Mouse (Mus musculus) heart, postnatal 0 days (tissue): Measurements from ENCODE around the gene Itgb4.

Source experiments
- CTCF ChIP-seq: IDR thresholded peaks from 2 replicates; pipeline ENCODE4 v1.5.1; 2016; ENCODE audit warnings: antibody characterized with exemption, control low read depth, low read depth
- EP300 ChIP-seq: IDR thresholded peaks from 2 replicates; pipeline ENCODE4 v1.6.1; 2016; ENCODE audit warnings: antibody characterized with exemption, low read depth

DNA sequence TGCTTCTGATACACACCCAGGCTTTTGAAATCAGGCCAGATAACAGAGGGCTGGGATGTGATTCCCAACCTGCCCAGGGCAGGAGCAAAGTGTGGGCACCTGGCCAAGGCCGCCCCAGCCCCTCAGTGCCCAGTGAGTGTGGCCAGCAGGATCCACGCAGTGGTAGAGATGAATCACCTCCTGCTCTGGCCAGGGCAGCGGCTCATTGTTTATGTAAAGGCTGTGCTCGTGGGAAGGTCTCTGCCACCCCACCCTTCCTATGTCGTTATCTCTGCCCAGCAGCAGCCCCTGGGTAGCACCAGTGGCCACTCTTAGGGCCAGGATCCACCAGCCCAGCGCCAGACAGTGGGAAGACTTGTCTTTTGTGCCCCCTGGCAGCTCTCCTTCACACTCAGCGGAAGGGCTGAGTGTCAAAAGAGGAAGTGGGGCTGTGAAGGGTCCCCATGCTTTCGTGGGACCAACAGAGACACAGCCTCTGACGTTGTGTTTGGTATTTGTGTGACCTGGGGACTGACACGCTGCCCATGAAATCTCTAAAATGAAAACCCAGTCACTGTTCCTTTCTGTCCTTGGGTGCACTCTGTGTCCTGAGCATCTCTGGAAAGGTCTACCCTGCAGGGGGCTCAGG lies 9.4 kb upstream of the Itgb4 start:
- TF ChIP-seq CTCF (no peak), EP300 (no peak)
